Mouse (Mus musculus) stomach, embryonic 16.5 days (tissue): Measurements from ENCODE around the gene Cnep1r1. TPM values are rescaled to one million over a fixed set of nuclear protein-coding genes. Genes with fewer than 3 reads are reported as not detected.
A peak's percentile ranks its signal among the peaks of the same experiment; 100 is the strongest.

Experiments
- ATAC-seq: fragments of 200-750 bp; cut with Nextera tagmentation; 2 replicates; pipeline ENCODE4 v1.8.0; 2017; ENCODE audit warnings: moderate number of reproducible peaks, moderate TSS enrichment; ENCODE audit not compliant: insufficient read depth, low FRiP score
- H3K27ac ChIP-seq: fragments of 300-500 bp; sonication (generic); 2 replicates; pipeline ENCODE4 v1.5.1; 2014; ENCODE audit warnings: low read length
- H3K27me3 ChIP-seq: fragments of 300-500 bp; sonication (generic); 2 replicates; pipeline ENCODE4 v1.6.1; 2014; ENCODE audit warnings: low read length, control low read depth, mixed read lengths; ENCODE audit not compliant: control insufficient read depth, insufficient read depth
- H3K36me3 ChIP-seq: fragments of 300-500 bp; sonication (generic); 2 replicates; pipeline ENCODE4 v1.6.1; 2014; ENCODE audit warnings: low read length; ENCODE audit not compliant: control insufficient read depth, insufficient read depth
- H3K4me1 ChIP-seq: fragments of 300-500 bp; sonication (generic); 2 replicates; pipeline ENCODE4 v1.6.1; 2014; ENCODE audit warnings: low read length, control low read depth, mixed read lengths; ENCODE audit not compliant: control insufficient read depth, insufficient read depth
- H3K4me2 ChIP-seq: fragments of 300-500 bp; sonication (generic); 2 replicates; pipeline ENCODE4 v1.6.1; 2014; ENCODE audit warnings: low read depth, low read length, mixed read lengths
- H3K4me3 ChIP-seq: fragments of 300-500 bp; sonication (generic); replicated peaks from 2 replicates; pipeline ENCODE4 v1.5.1; 2014; ENCODE audit warnings: mild to moderate bottlenecking, low read length
- H3K9ac ChIP-seq: fragments of 300-500 bp; sonication (generic); 2 replicates; pipeline ENCODE4 v1.6.1; 2014; ENCODE audit warnings: low read length
- H3K9me3 ChIP-seq: fragments of 300-500 bp; sonication (generic); replicated peaks from 2 replicates; pipeline ENCODE4 v1.6.1; 2016; ENCODE audit warnings: low read length, control low read depth; ENCODE audit not compliant: control insufficient read depth
- WGBS: fragments of 180-500 bp; shearing (Covaris S2); extraction: QIAGEN DNeasy Blood & Tissue Kit; methylation state at CpG from one replicate; pipeline ENCODE4 v1.1.7; 2014; 5-methylcytosine and 5-hydroxymethylcytosine counted together
- polyA plus RNA-seq: library from polyadenylated mRNA; unstranded; fragments of >200 nt; fragmentation: Nextera tagmentation; extraction: Ambion mirVana; gene quantifications from 2 replicates; pipeline ENCODE4 v1.2.1, GENCODE M21; 2015

The Cnep1r1 gene
- 51.1 and 52.1 TPM in 2 replicates for polyA plus RNA-seq

DNA sequence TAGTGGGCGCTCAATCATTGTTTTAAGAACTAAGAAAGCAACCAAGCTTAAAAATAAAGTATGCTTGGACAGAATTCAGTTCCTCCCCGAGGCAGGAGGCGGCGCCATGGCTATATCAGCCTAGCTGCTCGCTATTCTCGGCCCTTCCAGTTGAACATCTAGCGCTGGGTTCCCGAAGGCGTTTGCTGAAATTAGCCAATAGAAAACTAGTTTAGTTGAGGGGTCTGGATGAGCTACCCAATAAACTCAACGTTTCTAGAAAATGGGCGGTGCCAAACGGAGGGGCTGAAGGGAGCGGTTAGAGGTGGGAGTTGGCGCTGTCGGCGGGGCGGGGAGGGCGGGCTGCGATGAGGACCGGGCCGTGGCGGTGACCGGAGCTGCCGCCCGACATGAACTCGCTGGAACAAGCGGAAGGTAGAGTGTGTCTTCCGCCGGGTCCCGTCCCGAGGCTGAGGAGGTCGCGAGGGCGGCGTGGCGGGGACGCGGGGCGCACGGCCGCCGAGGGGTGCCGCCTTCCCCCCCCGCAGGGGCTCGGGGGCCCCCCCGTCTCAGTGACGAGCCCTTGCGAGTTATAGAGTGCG lies at the start of gene Cnep1r1:
TSS of gene Cnep1r1 (plus strand) at position 314 of the 581 bp plus-strand sequence.
- WGBS = under 1% methylated on average over 49 of the region's 49 CpGs
- peak within 1 kb of the TSS; percentile 57 for H3K4me2 ChIP-seq
- peak within 1 kb of the TSS; percentile 80 for H3K4me3 ChIP-seq
- ATAC-seq = peak; percentile 100
- H3K9me3 ChIP-seq = no peaks in the 10 kb centered on the region
- H3K27ac ChIP-seq = peak within 1 kb of the TSS; percentile 79
- peak within 1 kb of the TSS; percentile 93 for H3K9ac ChIP-seq
- H3K4me1 ChIP-seq = no peaks in the 10 kb centered on the region
- no peaks in the 10 kb centered on the region for H3K36me3 ChIP-seq
- no peaks in the 10 kb centered on the region for H3K27me3 ChIP-seq

DNA sequence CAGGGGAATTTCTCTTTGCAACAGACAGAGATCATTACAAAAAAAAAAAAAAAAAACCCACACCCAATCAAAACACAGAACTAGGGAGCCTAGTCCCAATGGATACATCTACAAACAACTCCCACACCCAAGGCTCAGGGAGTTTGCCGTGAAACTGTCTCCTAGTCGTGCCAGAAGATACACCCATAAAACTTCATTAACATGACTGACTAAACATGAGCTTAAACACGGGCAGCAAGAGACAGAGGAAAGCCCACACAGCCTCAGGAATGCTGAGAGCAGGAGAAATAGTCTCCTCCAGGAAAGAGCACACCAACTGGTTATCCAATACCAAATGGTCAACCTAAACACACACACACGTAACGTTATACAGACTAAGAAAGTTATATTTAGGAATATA lies 36.4 kb upstream of the Cnep1r1 start:
- Histone ChIP-seq H3K4me3 (no peak overlapping the region), H3K9ac (no peak overlapping the region), H3K4me1 (no peaks in the 10 kb centered on the region), H3K27ac (no peak overlapping the region), H3K4me2 (no peak overlapping the region), H3K36me3 (no peaks in the 10 kb centered on the region), H3K27me3 (no peaks in the 10 kb centered on the region), H3K9me3 (no peaks in the 10 kb centered on the region)
- whole genome bisulfite sequencing = 49% methylated on average over 5 of the region's 5 CpGs
- ATAC-seq = no peak

DNA sequence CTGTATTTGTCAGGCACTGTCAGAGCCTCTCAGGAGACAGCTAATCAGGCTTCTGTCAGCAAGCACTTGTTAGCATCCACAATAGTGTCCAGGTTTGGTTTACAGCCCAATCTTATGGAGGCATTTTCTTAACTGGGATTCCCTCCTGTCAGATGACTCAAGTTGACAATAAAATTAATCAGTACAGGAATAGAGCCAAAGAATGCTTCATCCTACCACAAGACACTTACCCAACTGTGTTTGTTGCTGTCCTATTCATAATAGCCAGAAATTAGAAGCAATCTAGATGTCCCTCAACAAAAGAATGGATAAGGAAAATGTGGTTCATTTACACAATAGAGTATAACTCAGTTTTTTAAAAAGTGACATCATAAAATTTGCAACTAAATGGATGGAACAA lies 30.6 kb upstream of the Cnep1r1 start:
- no peak for ATAC-seq
- Histone ChIP-seq H3K27ac (no peak overlapping the region), H3K9ac (no peak overlapping the region), H3K27me3 (no peaks in the 10 kb centered on the region), H3K9me3 (no peaks in the 10 kb centered on the region), H3K4me2 (no peak overlapping the region), H3K4me3 (no peak overlapping the region), H3K4me1 (no peaks in the 10 kb centered on the region), H3K36me3 (no peaks in the 10 kb centered on the region)

DNA sequence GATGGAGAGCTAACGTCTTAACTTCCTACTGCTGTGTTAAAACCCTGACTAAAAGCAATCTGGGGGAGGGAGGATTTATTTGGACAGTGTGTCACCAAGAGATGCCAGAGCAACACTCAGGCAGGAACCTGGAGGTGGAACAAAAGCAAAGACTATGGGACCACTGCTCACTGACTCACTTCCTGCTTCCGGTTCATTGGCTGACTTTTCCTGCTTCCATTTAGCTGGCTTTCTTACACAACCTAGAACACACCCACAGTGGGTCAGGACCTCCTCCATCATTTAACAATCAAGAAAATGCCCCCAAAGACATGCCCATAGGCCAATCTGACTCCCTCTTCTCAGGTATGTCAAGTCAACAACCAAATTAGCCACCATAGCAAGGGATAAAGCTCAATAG lies 26.9 kb upstream of the Cnep1r1 start:
- H3K27ac ChIP-seq = no peak overlapping the region
- H3K9ac ChIP-seq = no peak overlapping the region
- WGBS = 78% methylated on average over 2 of the region's 2 CpGs

DNA sequence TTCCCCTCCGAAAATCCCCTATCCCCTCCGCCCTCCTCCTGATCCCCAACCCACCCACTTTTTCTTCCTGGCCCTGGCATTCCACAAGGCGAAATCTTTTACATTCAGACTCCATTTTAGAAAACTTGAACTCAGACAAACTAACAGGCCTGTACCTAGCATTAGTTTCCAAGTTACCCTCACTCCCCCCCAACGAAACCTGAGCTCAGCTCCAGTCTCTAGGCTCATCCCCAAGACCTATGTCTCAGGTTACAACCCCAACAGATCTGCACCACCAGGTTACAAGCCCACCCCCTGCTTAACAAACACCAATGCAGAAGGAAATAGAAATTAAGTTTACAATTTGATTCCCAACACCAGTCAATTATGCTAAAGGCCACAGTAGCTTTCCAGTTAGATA lies 25.2 kb upstream of the Cnep1r1 start:
- ATAC-seq = no peak
- no peak overlapping the region for H3K9ac ChIP-seq
- no peak overlapping the region for H3K4me2 ChIP-seq
- H3K36me3 ChIP-seq = no peaks in the 10 kb centered on the region
- no peaks in the 10 kb centered on the region for H3K4me1 ChIP-seq
- no peaks in the 10 kb centered on the region for H3K9me3 ChIP-seq
- WGBS = 70% methylated on average over 4 of the region's 4 CpGs
- H3K27me3 ChIP-seq = no peaks in the 10 kb centered on the region
- H3K27ac ChIP-seq = no peak overlapping the region
- H3K4me3 ChIP-seq = no peak overlapping the region

More for the DNA sequence above, 26.9 kb upstream of the Cnep1r1 start:
- Histone ChIP-seq H3K4me3 (no peak overlapping the region), H3K4me1 (no peaks in the 10 kb centered on the region), H3K4me2 (no peak overlapping the region), H3K9me3 (no peaks in the 10 kb centered on the region), H3K27me3 (no peaks in the 10 kb centered on the region), H3K36me3 (no peaks in the 10 kb centered on the region)
- ATAC-seq = no peak

DNA sequence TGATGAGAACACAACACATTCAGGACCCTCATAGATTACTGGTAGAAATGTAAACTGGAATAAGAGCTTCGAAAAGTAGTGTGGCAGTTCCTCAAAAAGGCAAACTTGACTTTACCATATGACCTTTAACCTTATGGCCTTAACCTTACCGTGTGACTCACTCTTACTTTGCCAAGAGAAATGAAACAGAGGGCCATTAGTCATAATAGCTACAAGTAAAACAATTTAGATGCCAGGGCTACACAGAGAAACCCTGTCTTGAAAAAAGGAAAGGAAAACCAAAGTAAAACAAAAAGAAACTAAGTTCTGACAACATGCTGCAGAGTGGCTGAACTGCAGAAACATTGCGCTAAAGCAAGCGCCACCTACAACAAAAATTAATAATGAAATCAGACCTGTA lies 19.7 kb upstream of the Cnep1r1 start:
- Histone ChIP-seq H3K36me3 (no peaks in the 10 kb centered on the region), H3K9me3 (no peaks in the 10 kb centered on the region), H3K27ac (no peak overlapping the region), H3K4me1 (no peaks in the 10 kb centered on the region), H3K4me2 (no peak overlapping the region), H3K4me3 (no peak overlapping the region), H3K27me3 (no peaks in the 10 kb centered on the region), H3K9ac (no peak overlapping the region)
- no peak for ATAC-seq
- WGBS = 73% methylated on average over 4 of the region's 4 CpGs

DNA sequence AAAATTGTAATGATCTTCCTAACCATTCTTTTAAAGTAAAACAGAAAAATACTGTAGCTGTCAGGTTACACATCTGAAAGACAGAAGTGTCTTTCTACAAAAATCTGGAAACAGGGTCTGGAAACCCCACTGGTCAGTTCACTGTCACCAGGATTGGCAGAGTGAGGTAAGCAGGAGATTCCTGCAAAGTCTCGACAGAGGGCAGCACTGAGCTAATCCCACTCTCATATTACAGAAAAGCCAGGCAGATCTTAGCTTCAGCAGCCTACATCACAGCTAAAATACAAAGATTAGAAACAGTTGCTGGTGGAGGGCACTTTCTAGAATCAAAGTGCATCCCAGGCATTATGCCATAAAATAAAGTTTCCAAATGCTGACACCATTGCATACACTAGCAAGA lies 19.0 kb upstream of the Cnep1r1 start:
- H3K27me3 ChIP-seq = no peaks in the 10 kb centered on the region
- no peaks in the 10 kb centered on the region for H3K4me1 ChIP-seq
- H3K4me2 ChIP-seq = no peak overlapping the region
- no peaks in the 10 kb centered on the region for H3K9me3 ChIP-seq
- no peak for ATAC-seq
- no peak overlapping the region for H3K27ac ChIP-seq
- H3K9ac ChIP-seq = no peak overlapping the region
- H3K36me3 ChIP-seq = no peaks in the 10 kb centered on the region
- no peak overlapping the region for H3K4me3 ChIP-seq
- whole genome bisulfite sequencing = 0% methylated on average over 1 of the region's 1 CpGs

DNA sequence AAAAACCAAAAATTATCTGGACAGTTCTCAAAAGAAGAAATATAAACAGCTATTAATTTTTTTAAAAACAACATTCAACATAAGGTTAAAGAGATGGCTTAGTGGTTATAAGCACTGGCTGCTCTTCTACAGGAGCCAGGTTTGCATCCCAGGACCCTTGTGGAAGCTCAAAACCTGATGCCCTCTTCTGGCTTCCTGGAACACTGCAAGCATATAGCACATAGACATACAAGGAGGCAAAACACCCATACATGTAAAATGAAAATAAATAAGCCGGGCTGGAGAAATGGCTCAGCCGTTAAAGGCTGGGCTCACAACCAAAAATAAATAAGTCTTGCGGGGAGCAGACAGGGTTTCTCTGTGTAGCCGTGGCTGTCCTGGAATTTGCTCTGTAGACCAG lies 9.3 kb upstream of the Cnep1r1 start:
- no peak overlapping the region for H3K27ac ChIP-seq
- no peak for ATAC-seq
- WGBS = 90% methylated on average over 4 of the region's 4 CpGs
- no peak overlapping the region for H3K4me2 ChIP-seq
- H3K4me3 ChIP-seq = no peak overlapping the region
- no peaks in the 10 kb centered on the region for H3K9me3 ChIP-seq
- H3K27me3 ChIP-seq = no peaks in the 10 kb centered on the region
- no peaks in the 10 kb centered on the region for H3K36me3 ChIP-seq
- no peak overlapping the region for H3K9ac ChIP-seq
- no peaks in the 10 kb centered on the region for H3K4me1 ChIP-seq

DNA sequence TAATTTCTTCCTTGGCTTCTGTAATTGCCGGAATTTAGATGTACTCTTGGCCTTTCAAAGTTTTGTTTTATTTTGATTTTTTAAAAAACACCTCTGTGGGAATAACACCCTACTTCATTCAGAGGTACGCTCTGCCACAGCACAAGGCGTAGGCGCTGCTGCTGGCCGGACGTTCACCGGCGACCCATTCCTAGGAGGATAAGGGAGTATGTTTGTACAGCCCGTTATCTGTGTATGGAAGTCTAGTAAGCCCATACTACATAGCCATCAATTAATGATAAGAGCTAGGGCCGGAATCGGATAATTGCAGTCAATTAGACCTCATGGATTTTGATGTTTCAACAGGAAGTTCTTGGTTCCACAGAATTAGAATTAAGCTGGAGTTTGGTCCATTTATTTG lies 507 bp downstream of the Cnep1r1 start:
- peak overlapping the region; percentile 93 for H3K9ac ChIP-seq
- peak overlapping the region; percentile 57 for H3K4me2 ChIP-seq
- H3K4me1 ChIP-seq = no peaks in the 10 kb centered on the region
- peak overlapping the region; percentile 80 for H3K4me3 ChIP-seq
- H3K27me3 ChIP-seq = no peaks in the 10 kb centered on the region
- no peaks in the 10 kb centered on the region for H3K36me3 ChIP-seq
- under 1% methylated on average over 11 of the region's 11 CpGs for WGBS
- no peaks in the 10 kb centered on the region for H3K9me3 ChIP-seq
- peak overlapping the region; percentile 79 for H3K27ac ChIP-seq
- no peak for ATAC-seq
